Mouse (Mus musculus): ENCODE measurements around the gene Borcs7. TPM values are rescaled to one million over a fixed set of nuclear protein-coding genes. Genes with fewer than 3 reads are reported as not detected.
A peak's percentile ranks its signal among the peaks of the same experiment; 100 is the strongest.

The Borcs7 gene
- total RNA-seq, 2 experiments from 2014 or later: 0.85 TPM; not detected in 1

- no peak for ATAC-seq (replicated peaks; ENCODE audit: low FRiP score, poor library complexity, severe bottlenecking)
Observed at GRCm38 (mm10) chr19:46661511-46661910, 28.2 kb upstream of the Borcs7 start.

DNA sequence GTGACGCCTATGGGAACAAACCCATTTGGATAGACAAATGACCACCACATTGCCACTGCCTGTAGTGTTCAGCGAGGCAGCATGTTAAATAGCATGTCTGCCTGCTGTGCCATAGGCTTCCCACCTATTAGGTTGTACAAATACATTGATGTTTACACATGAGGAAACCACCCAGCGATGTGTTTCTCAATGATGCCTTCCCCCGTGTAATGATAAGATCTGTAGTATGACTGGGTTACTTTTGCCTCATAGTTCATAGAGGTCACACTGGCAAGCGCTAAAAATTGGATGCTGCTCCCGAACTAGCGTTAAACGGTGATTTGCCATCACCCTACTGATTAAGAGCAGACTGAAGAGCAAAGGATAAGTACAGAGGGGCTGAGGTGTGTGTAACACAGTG lies 27.5 kb upstream of the Borcs7 start:
- ATAC-seq (replicated peaks; ENCODE audit: low FRiP score, poor library complexity, severe bottlenecking): no peak

GRCm38 (mm10) chr19:46662784-46663183 lies 26.9 kb upstream of the Borcs7 start:
- ATAC-seq (replicated peaks; ENCODE audit: low FRiP score, poor library complexity, severe bottlenecking): no peak

DNA sequence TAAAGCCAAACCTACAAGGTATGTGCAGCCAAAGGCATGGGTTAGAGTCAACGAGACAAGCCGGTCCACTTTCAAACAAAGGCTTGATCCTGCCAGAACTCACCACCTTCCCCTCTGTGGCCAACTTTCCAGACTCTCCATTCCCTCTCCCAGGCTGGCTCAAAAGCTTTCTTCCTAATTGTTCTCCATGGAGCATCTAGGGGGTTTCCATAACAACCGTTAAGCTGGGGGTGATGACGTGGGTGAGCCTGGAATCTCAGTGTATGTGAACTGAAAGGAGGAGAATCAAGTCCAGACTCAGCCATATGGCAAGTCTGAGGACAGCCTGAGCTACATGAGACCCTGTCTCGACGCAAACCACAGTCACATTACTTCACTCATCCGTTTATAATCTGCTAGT lies 24.2 kb upstream of the Borcs7 start:
- no peak for ATAC-seq (replicated peaks; ENCODE audit: low FRiP score, poor library complexity, severe bottlenecking)

GRCm38 (mm10) chr19:46667300-46667699 lies 22.4 kb upstream of the Borcs7 start:
- no peak for ATAC-seq (replicated peaks; ENCODE audit: low FRiP score, poor library complexity, severe bottlenecking)

- ATAC-seq (replicated peaks; ENCODE audit: low FRiP score, poor library complexity, severe bottlenecking): no peak
Observed at GRCm38 (mm10) chr19:46668263-46668662, 21.4 kb upstream of the Borcs7 start.

DNA sequence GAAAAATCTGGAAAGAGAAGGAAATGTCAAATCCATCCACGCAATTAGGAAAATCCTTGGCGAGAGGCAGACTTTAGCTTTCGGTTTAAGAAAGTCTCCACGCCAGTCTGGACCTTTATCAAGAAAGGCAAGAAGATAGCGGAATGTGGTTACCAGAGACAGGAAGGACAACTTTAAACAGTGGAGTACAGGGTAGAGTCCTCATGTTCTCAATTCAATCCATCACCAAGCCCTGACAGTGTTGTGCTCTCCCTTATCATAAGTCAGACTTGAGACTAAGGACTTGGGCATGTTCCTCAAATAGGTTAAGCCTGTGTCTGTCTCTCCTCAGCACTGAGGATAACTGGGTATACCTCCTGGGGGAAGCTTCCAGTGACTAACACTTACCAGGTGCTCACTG lies 19.9 kb upstream of the Borcs7 start:
- ATAC-seq (replicated peaks; ENCODE audit: low FRiP score, poor library complexity, severe bottlenecking): no peak

- no peak for ATAC-seq (replicated peaks; ENCODE audit: low FRiP score, poor library complexity, severe bottlenecking)
Observed at GRCm38 (mm10) chr19:46670691-46671090, 19.0 kb upstream of the Borcs7 start.

GRCm38 (mm10) chr19:46672766-46673418 lies 16.8 kb upstream of the Borcs7 start, which contains the start of gene Cyp17a1:
Cyp17a1 (minus strand) TSS chr19:46673172.
- 0 out of 2 replicates have a peak, but pooled peaks have one; percentile 30 for ATAC-seq (replicated peaks; ENCODE audit: low FRiP score, poor library complexity, severe bottlenecking)

DNA sequence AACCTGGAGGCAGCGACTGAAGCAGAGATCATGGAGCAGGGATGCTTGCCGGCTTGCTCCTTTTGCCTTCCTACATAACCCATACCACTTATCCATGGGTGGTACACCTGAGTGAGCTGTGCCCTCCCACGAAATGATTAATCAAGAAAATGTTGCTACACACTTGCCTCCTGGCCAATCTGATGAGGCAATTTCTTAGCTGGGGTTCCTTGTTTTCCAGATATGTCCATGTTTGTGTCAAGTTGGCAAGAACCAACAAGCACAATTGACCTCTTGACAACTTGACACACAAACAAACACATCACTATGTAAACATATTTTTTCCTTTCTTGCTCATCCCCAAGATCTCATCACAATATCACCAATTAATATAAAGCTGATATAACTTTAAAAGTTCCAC lies 14.1 kb upstream of the Borcs7 start:
- no peak for ATAC-seq (replicated peaks; ENCODE audit: low FRiP score, poor library complexity, severe bottlenecking)

DNA sequence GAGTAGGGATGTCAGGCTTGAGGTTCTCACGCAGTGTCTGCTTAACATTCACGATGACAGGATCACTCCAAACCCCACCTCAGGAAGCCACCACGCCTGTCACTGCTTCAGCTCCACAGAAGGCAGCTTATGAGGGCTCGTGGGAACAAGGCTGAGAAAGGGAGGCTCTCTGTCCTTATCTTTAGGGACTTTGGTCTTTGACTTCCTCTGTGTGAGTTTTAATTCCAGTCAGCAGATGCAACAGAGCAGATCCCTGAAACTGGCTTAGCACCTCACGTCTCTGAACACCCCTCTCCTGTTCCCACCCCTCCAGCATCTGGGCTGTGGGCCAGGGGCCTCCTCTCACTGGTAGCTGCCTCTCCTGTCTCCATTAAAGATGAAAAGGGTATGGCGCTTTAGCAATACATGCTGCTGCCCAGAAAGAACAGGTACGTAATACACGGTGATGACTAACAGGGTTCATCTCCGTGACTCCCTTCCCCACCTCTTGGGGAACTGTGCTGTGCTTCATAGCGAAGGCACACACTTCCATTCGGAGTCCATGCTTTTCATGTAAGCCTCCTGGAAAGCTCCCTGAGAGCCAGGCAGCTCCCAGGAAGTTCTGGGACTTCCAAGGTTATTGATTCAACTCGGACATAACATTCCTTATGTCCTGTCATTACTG lies 9.9 kb upstream of the Borcs7 start:
- 0 out of 2 replicates have a peak, but pooled peaks have one; percentile 23 for ATAC-seq (replicated peaks; ENCODE audit: low FRiP score, poor library complexity, severe bottlenecking)

GRCm38 (mm10) chr19:46690387-46690786 lies 681 bp downstream of the Borcs7 start:
- ATAC-seq (replicated peaks; ENCODE audit: low FRiP score, poor library complexity, severe bottlenecking): no peak

DNA sequence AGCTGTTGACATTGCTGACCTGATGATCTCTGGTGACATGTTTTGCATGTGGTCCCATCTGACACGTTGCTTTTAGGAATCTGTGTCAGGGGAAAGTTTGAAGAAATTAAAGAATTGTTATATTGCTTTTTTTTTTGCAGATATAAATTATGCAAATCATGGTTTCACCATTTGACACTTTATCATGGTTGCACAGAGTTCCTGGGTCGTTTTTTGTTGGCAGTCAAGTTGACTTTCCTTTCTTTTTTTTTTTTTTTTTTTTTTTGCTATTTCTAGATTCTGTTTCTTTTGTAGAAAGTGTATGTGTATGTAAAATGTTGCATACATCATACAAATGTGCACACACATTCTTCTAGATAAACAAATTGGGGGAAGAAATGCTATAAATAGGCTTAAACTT lies 1.4 kb downstream of the Borcs7 start:
- ATAC-seq (replicated peaks; ENCODE audit: low FRiP score, poor library complexity, severe bottlenecking): no peak

GRCm38 (mm10) chr19:46693146-46693545 lies 3.4 kb downstream of the Borcs7 start:
- ATAC-seq (replicated peaks; ENCODE audit: low FRiP score, poor library complexity, severe bottlenecking): no peak

DNA sequence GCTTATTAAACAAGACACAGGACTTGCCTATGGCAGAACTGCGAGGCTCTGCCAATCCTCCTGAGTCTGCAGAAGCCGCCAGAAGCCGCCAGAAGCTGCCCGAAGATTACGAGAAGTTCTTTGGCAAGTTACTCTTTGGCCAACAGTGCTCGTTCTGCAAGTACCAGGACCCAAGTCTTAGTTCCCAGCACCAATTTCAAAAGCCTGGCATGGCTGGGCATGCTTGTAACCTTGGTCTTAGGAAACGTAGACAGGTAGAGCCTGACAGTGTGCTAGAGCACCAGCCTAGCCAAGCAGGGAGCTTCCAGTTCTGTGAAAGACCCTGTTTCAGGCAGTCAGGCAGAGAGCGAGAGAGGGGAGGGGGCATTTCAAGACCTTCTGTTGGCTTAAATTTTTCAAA lies 6.8 kb downstream of the Borcs7 start:
- ATAC-seq (replicated peaks; ENCODE audit: low FRiP score, poor library complexity, severe bottlenecking): no peak

DNA sequence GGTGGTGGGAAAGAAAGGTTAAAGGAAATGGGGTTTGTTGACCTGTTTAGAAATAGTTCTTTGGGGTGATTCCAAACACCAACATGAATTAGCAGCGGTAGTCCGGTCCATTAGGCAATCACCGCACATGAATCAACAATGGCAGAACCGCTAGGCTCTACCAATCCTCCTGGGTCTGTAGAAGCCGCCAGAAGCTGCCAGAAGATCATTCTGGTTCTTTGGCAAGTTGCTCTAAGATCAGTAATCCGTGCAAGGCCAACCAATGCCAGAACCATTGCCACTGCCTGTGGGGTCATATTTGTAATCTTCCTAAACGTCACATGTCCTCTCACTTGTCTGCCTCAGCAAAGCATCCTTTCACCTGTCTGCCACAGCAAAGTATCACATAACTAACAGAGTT lies 7.2 kb downstream of the Borcs7 start:
- no peak for ATAC-seq (replicated peaks; ENCODE audit: low FRiP score, poor library complexity, severe bottlenecking)

GRCm38 (mm10) chr19:46697840-46698517 lies 8.3 kb downstream of the Borcs7 start:
- no peak for ATAC-seq (replicated peaks; ENCODE audit: low FRiP score, poor library complexity, severe bottlenecking)

DNA sequence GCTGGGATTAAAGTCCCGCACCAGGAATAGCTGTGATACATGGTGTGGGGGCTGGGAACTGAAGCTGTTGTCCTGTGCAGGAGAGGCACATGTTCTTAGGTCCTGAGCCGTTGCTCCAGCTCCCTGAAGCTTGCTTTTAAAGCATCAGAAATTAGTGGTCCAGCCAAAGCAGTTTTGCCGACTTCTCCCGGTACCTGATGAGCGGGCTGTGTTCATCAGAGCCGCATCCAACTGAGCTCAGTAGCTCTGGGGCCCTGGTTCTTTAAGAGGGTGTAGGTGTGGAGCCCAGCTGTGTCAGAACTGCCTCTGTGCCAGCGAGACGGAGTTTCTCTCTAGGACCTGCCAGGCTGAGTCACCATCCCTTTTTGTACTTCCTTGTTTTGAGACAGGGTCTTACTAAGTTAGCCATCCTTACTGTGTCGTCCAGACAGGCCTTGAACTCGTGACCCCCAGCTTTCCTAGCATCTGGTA lies 9.3 kb downstream of the Borcs7 start:
- no peak for ATAC-seq (replicated peaks; ENCODE audit: low FRiP score, poor library complexity, severe bottlenecking)

DNA sequence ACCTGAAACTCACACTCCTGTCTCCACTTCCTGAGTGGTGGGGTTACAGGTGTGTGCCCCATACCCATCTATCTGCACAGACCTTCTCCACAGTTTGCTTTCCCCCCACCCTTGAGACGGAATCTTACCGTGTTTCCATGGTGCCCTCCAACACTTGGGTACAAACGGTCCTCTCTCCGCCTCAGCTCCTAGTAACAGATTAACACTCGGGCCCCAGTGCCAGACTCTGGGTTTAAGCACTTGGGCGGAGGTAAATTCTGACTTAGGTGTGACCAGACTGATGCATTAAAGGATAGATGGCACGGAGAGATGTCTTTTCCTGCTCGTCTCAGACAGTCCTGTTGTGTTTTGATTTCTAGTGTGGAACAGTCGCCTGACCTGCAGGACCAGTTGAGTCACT lies 11.4 kb downstream of the Borcs7 start:
- no peak for ATAC-seq (replicated peaks; ENCODE audit: low FRiP score, poor library complexity, severe bottlenecking)

DNA sequence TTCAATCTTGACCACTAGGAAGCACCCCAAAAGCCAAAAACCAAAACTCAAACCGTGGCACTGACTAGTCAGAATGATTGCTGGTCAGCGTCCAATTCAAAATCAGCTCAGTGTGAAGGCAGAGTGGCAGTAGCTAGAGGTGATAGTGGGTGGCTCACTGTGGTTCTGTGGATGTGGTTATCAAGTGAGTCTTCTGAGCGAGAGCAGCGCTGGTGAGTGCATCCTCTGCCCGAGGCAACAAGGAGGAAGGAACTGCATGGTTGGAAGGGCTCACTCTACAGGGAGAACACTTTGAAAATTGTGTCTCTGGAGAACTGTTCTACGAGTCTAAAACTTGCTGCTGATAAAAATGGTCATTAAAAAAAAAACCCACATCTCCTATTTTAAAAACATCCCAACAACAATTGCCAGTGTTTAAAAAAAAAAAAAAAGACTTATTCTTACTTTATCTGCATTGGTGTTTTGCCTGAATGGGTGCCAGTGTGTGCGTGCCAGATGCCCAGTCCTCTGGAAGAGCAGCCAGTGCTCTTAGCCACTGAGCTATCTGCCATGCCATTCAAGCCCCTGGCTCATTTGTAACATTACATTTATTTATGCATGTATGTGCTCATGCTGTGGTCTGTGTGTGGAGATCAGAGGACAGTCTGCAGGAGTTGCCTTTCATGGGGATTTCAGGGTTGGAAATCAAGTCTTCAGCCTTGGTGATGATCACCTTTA lies 16.2 kb downstream of the Borcs7 start:
- no peak for ATAC-seq (replicated peaks; ENCODE audit: low FRiP score, poor library complexity, severe bottlenecking)

All from erythroblast, adult 5-6 weeks (primary cell).